Mouse (Mus musculus) left cerebral cortex, adult 18-20 months (tissue): Measurements from ENCODE around the gene Pnrc2. TPM values are rescaled to one million over a fixed set of nuclear protein-coding genes. Genes with fewer than 3 reads are reported as not detected.

Experiments used
- DNase-seq, 2 experiments: peaks; one replicate each; pipeline ENCODE4 v3.0.0; 2021 to 2022; ENCODE audit warnings: low spot score in 2 of 2, mixed read lengths in 1 of 2
- total RNA-seq, 2 experiments: library from RNA; stranded (reverse); gene quantifications; 2 replicates each; pipeline ENCODE4 v1.2.3; 2021

The Pnrc2 gene
- total RNA-seq, 2 experiments from 2014 or later, result 39.6 to 52.7 TPM

GRCm38 (mm10) chr4:135872589-135873391, 860 bp downstream of the Pnrc2 start:
- DNase-seq, result no peak

GRCm38 (mm10) chr4:135872015-135872414, 1.6 kb downstream of the Pnrc2 start:
- DNase-seq, result no peak

- no peak for DNase-seq
These were observed 3.2 kb downstream of the Pnrc2 start for GRCm38 (mm10) chr4:135870227-135871023.

- no peak for DNase-seq
These were observed 4.7 kb downstream of the Pnrc2 start for GRCm38 (mm10) chr4:135868996-135869395.

GRCm38 (mm10) chr4:135857597-135858186, 16.0 kb downstream of the Pnrc2 start:
- no peak for DNase-seq

GRCm38 (mm10) chr4:135856223-135857091, 17.2 kb downstream of the Pnrc2 start:
- peak; percentile 42 to 44 for DNase-seq

- DNase-seq, result peak; percentile 90 to 95
These were observed 18.0 kb downstream of the Pnrc2 start, which contains the start of gene Srsf10 for GRCm38 (mm10) chr4:135855536-135856222. TSS of gene Srsf10 (plus strand) at chr4:135855747.

GRCm38 (mm10) chr4:135855080-135855479, 18.6 kb downstream of the Pnrc2 start:
- DNase-seq, result no peak

GRCm38 (mm10) chr4:135854630-135855029, 19.0 kb downstream of the Pnrc2 start:
- DNase-seq, result no peak

- DNase-seq, result no peak
These were observed 19.6 kb downstream of the Pnrc2 start for GRCm38 (mm10) chr4:135853987-135854546.

- DNase-seq, result no peak
These were observed 21.7 kb downstream of the Pnrc2 start for GRCm38 (mm10) chr4:135851942-135852341.

GRCm38 (mm10) chr4:135850411-135851095, 23.1 kb downstream of the Pnrc2 start:
- peak; percentile 22 to 33 for DNase-seq

- DNase-seq, result no peak
These were observed 26.1 kb downstream of the Pnrc2 start for GRCm38 (mm10) chr4:135847581-135847980.

GRCm38 (mm10) chr4:135844400-135844799, 29.2 kb downstream of the Pnrc2 start:
- no peak for DNase-seq

- DNase-seq, result no peak
These were observed 34.2 kb downstream of the Pnrc2 start for GRCm38 (mm10) chr4:135839293-135840011.

GRCm38 (mm10) chr4:135838925-135839292, 34.7 kb downstream of the Pnrc2 start:
- DNase-seq, result no peak

- DNase-seq, result no peak
These were observed 39.4 kb downstream of the Pnrc2 start for GRCm38 (mm10) chr4:135834124-135834717.
